28 mouse cellular contexts compared by ENCODE assay signal in genomic region chr9:45064421-45064820, GRCm38 (mm10). TPM values are rescaled to one million over a fixed set of nuclear protein-coding genes. Genes with fewer than 3 reads are reported as not detected.
DNase-seq lines count a peak whose midpoint lies in the region; ATAC-seq and TF ChIP-seq lines count a peak whose summit lies in the region.
"Had no signal": no experiment of that assay in that cellular context is flagged by ENCODE, and none has a peak within 500 bp of the region (broad histone marks: within the 10 kb centered on the region; RNA-seq: fewer than 3 reads in every experiment).

No protein-coding gene starts in this region.

- H3K4me2 ChIP-seq in liver, postnatal 0 days (ENCODE audit: low read depth, low read length), result no peak overlapping the region
- H3K4me2 ChIP-seq in liver, embryonic 11.5 days, result no peak overlapping the region
- no peak overlapping the region for H3K4me2 ChIP-seq in hindbrain, embryonic 16.5 days (ENCODE audit: low read length)
- H3K4me2 ChIP-seq: forebrain, embryonic 13.5 days; heart, embryonic 11.5 days; hindbrain, embryonic 12.5 days; hindbrain, embryonic 15.5 days had no signal

- 0 out of 2 replicates have a peak, but pooled peaks cover 3% of the 10 kb centered on the region for H3K36me3 ChIP-seq in liver, postnatal 0 days (replicated peaks; ENCODE audit: insufficient read depth, low read length)
- H3K36me3 ChIP-seq in liver, embryonic 11.5 days (ENCODE audit: control insufficient read depth, insufficient read depth, low read length), result no peaks in the 10 kb centered on the region
- H3K36me3 ChIP-seq in hindbrain, embryonic 16.5 days (ENCODE audit: control insufficient read depth, insufficient read depth, low read length), result no peaks in the 10 kb centered on the region
- H3K36me3 ChIP-seq: forebrain, embryonic 10.5 days; hindbrain, embryonic 12.5 days; hindbrain, embryonic 15.5 days had no signal

- H3K9me3 ChIP-seq in liver, postnatal 0 days (ENCODE audit: low read length), result no peaks in the 10 kb centered on the region
- H3K9me3 ChIP-seq in liver, embryonic 11.5 days (ENCODE audit: control insufficient read depth, low read length), result no peaks in the 10 kb centered on the region
- H3K9me3 ChIP-seq in hindbrain, embryonic 16.5 days (ENCODE audit: control insufficient read depth, low read length), result no peaks in the 10 kb centered on the region
- H3K9me3 ChIP-seq: forebrain, embryonic 10.5 days; forebrain, embryonic 13.5 days; hindbrain, embryonic 12.5 days; hindbrain, embryonic 15.5 days had no signal

- no peak for TF ChIP-seq CTCF in liver, postnatal 0 days (IDR thresholded peaks at IDR 0.05; ENCODE audit: low read depth)
- TF ChIP-seq CTCF in left cerebral cortex, adult 2 months (IDR thresholded peaks at IDR 0.05), result no peak

- peak overlapping the region; percentile 66 for H3K27ac ChIP-seq in liver, postnatal 0 days (ENCODE audit: low read depth)
- H3K27ac ChIP-seq in liver, embryonic 11.5 days (ENCODE audit: low read depth, low read length), result no peak overlapping the region
- H3K27ac ChIP-seq in hindbrain, embryonic 16.5 days (ENCODE audit: low read depth, low read length), result no peak overlapping the region
- no peak overlapping the region for H3K27ac ChIP-seq in left cerebral cortex, adult 2 months
- H3K27ac ChIP-seq: forebrain, embryonic 10.5 days; forebrain, embryonic 13.5 days; hindbrain, embryonic 12.5 days; hindbrain, embryonic 15.5 days had no signal

- no peak overlapping the region for H3K4me3 ChIP-seq in liver, postnatal 0 days (ENCODE audit: low read depth, low read length)
- H3K4me3 ChIP-seq in liver, embryonic 11.5 days (ENCODE audit: low read depth, low read length), result no peak overlapping the region
- no peak overlapping the region for H3K4me3 ChIP-seq in hindbrain, embryonic 16.5 days (ENCODE audit: low read length)
- H3K4me3 ChIP-seq in left cerebral cortex, adult 2 months, result no peak overlapping the region
- H3K4me3 ChIP-seq: forebrain, embryonic 10.5 days; forebrain, embryonic 13.5 days; hindbrain, embryonic 12.5 days; hindbrain, embryonic 15.5 days had no signal

- no peak overlapping the region for H3K9ac ChIP-seq in liver, postnatal 0 days (replicated peaks)
- no peak overlapping the region for H3K9ac ChIP-seq in liver, embryonic 11.5 days (ENCODE audit: low read depth, low read length)
- no peak overlapping the region for H3K9ac ChIP-seq in hindbrain, embryonic 16.5 days (ENCODE audit: low read depth, low read length)
- H3K9ac ChIP-seq: forebrain, embryonic 13.5 days; hindbrain, embryonic 12.5 days; hindbrain, embryonic 15.5 days had no signal

- peaks cover 8% of the 10 kb centered on the region; the same call in 1 of the 2 replicates for H3K4me1 ChIP-seq in liver, postnatal 0 days (ENCODE audit: insufficient read depth)
- no peaks in the 10 kb centered on the region for H3K4me1 ChIP-seq in liver, embryonic 11.5 days (replicated peaks; ENCODE audit: control insufficient read depth, insufficient read depth, low read length)
- no peaks in the 10 kb centered on the region for H3K4me1 ChIP-seq in hindbrain, embryonic 16.5 days (ENCODE audit: control insufficient read depth, insufficient read depth, low read depth, low read length)
- H3K4me1 ChIP-seq: forebrain, embryonic 10.5 days; forebrain, embryonic 13.5 days; hindbrain, embryonic 12.5 days; hindbrain, embryonic 15.5 days had no signal

- WGBS in liver, postnatal 0 days (ENCODE audit: insufficient replicate concordance), result 53% methylated on average over 6 of the region's 6 CpGs
- 80% methylated on average over 6 of the region's 6 CpGs for WGBS in liver, embryonic 11.5 days
- WGBS in hindbrain, embryonic 16.5 days, result 87% methylated on average over 6 of the region's 6 CpGs

- H3K27me3 ChIP-seq in liver, postnatal 0 days (ENCODE audit: insufficient read depth, low read length), result no peaks in the 10 kb centered on the region
- no peaks in the 10 kb centered on the region for H3K27me3 ChIP-seq in liver, embryonic 11.5 days (replicated peaks; ENCODE audit: control insufficient read depth, insufficient read depth, low read length)
- H3K27me3 ChIP-seq in hindbrain, embryonic 16.5 days (replicated peaks; ENCODE audit: control insufficient read depth, insufficient read depth, low read length), result peaks cover 5% of the 10 kb centered on the region; the same call in 1 of the 2 replicates
- H3K27me3 ChIP-seq: hindbrain, embryonic 15.5 days had no signal

- intact Hi-C loops in left cerebral cortex, adult 2 months (cut with DNase I), result no loop called here

- ATAC-seq in liver, postnatal 0 days, result peak; percentile 98
- ATAC-seq in liver, embryonic 11.5 days (replicated peaks; ENCODE audit: low FRiP score), result no peak
- ATAC-seq in megakaryocyte, adult 5-6 weeks (ENCODE audit: poor library complexity, severe bottlenecking), result peak; percentile 91
- peak; percentile 83 for ATAC-seq in neutrophil, adult 5-6 weeks (ENCODE audit: extremely low read depth, insufficient number of reproducible peaks, low FRiP score, poor library complexity, severe bottlenecking)
- ATAC-seq in hindbrain, embryonic 16.5 days, result no peak
- ATAC-seq: CD4-positive, CD25-positive, alpha-beta regulatory T cell, adult 4 months; forebrain, embryonic 13.5 days; forebrain, embryonic 16.5 days had no signal

- TF ChIP-seq EP300 in liver, postnatal 0 days (IDR thresholded peaks at IDR 0.05; ENCODE audit: low read depth), result peak; percentile 84

- peak; percentile 20 for DNase-seq in liver, postnatal 0 days
- DNase-seq in liver, embryonic 11.5 days (ENCODE audit: low spot score), result no peak
- DNase-seq in left cerebral cortex, adult 2 months (ENCODE audit: extremely low spot score in 1 of 2, low spot score in 2 of 2), result no peak
- DNase-seq: adrenal gland, adult 2 months; adrenal gland, postnatal 25 days; cerebellum, adult 18-20 months; cerebellum, adult 9-10 months; cerebellum, postnatal 14 days; gastrocnemius, postnatal 10 days; gastrocnemius, postnatal 36 days; heart, adult 11 months had no signal

RNA-seq across cellular contexts. Expression of gene Mpzl3, which starts 9.4 kb away (rescaled TPM):
- 0.99 and 1.4 TPM in 2 replicates for polyA plus RNA-seq in liver, postnatal 0 days (2015; fragmentation: Nextera tagmentation; extraction: Ambion mirVana)
- 1.0 and 1.3 TPM in 2 replicates for polyA plus RNA-seq in liver, embryonic 11.5 days (2014; fragmentation: Nextera tagmentation; extraction: Ambion mirVana)
- 2.0 and 2.5 TPM in 2 replicates for total RNA-seq in megakaryocyte, adult 5-6 weeks (2015)
- total RNA-seq in megakaryocyte, adult 5-6 weeks (2017), result 2.9 and 3.8 TPM in 2 replicates
- total RNA-seq in neutrophil, adult 5-6 weeks (2017), result 49.8 and 51.6 TPM in 2 replicates
- polyA plus RNA-seq in hindbrain, embryonic 16.5 days (2015; fragmentation: Nextera tagmentation; extraction: Ambion mirVana), result 1.0 and 1.2 TPM in 2 replicates
- total RNA-seq in left cerebral cortex, adult 2 months (2021), result 1 to 10 TPM; 3.9 to 5.0 TPM
- total RNA-seq: MEL had no signal

RNA-seq across cellular contexts. Expression of gene Jaml, which starts 14.6 kb away (rescaled TPM):
- 0.68 and 0.73 TPM in 2 replicates for polyA plus RNA-seq in liver, postnatal 0 days (2015; fragmentation: Nextera tagmentation; extraction: Ambion mirVana)
- 0.16 and 0.18 TPM in 2 replicates for polyA plus RNA-seq in liver, embryonic 11.5 days (2014; fragmentation: Nextera tagmentation; extraction: Ambion mirVana)
- total RNA-seq in megakaryocyte, adult 5-6 weeks (2015), result 11.7 and 13.9 TPM in 2 replicates
- total RNA-seq in megakaryocyte, adult 5-6 weeks (2017), result 25.1 and 27.0 TPM in 2 replicates
- total RNA-seq in neutrophil, adult 5-6 weeks (2017), result 282 and 323 TPM in 2 replicates
- 0.25 and 0.37 TPM in 2 replicates for polyA plus RNA-seq in hindbrain, embryonic 16.5 days (2015; fragmentation: Nextera tagmentation; extraction: Ambion mirVana)
- total RNA-seq in left cerebral cortex, adult 2 months (2021), result under 1 TPM; 0.41 to 0.98 TPM
- total RNA-seq: heart, adult 8-10 months; MEL had no signal
- polyA plus RNA-seq: C2C12; forebrain, embryonic 13.5 days; hindbrain, embryonic 12.5 days had no signal

RNA-seq across cellular contexts. Expression of gene Mpzl2, which starts 24.8 kb away (rescaled TPM):
- 13.7 and 15.7 TPM in 2 replicates for polyA plus RNA-seq in liver, postnatal 0 days (2015; fragmentation: Nextera tagmentation; extraction: Ambion mirVana)
- 6.4 and 6.5 TPM in 2 replicates for polyA plus RNA-seq in liver, embryonic 11.5 days (2014; fragmentation: Nextera tagmentation; extraction: Ambion mirVana)
- total RNA-seq in megakaryocyte, adult 5-6 weeks (2015), result not detected in 2 replicates
- total RNA-seq in megakaryocyte, adult 5-6 weeks (2017), result 0.04 TPM in 1 of 2 replicates, not detected in the other
- total RNA-seq in neutrophil, adult 5-6 weeks (2017), result 0.23 and 0.49 TPM in 2 replicates
- 2.5 and 3.0 TPM in 2 replicates for polyA plus RNA-seq in hindbrain, embryonic 16.5 days (2015; fragmentation: Nextera tagmentation; extraction: Ambion mirVana)
- total RNA-seq in left cerebral cortex, adult 2 months (2021), result 1 to 10 TPM; 1.2 to 1.9 TPM
- polyA plus RNA-seq: C2C12; forebrain, embryonic 13.5 days had no signal

RNA-seq across cellular contexts. Expression of gene Scn2b, which starts 53.2 kb away (rescaled TPM):
- 0.06 and 0.09 TPM in 2 replicates for polyA plus RNA-seq in liver, postnatal 0 days (2015; fragmentation: Nextera tagmentation; extraction: Ambion mirVana)
- polyA plus RNA-seq in liver, embryonic 11.5 days (2014; fragmentation: Nextera tagmentation; extraction: Ambion mirVana), result 1.9 and 2.3 TPM in 2 replicates
- 0.42 and 0.78 TPM in 2 replicates for total RNA-seq in megakaryocyte, adult 5-6 weeks (2015)
- total RNA-seq in megakaryocyte, adult 5-6 weeks (2017), result 0.95 and 0.98 TPM in 2 replicates
- 0.49 and 1.0 TPM in 2 replicates for total RNA-seq in neutrophil, adult 5-6 weeks (2017)
- 10.0 and 10.5 TPM in 2 replicates for polyA plus RNA-seq in hindbrain, embryonic 16.5 days (2015; fragmentation: Nextera tagmentation; extraction: Ambion mirVana)
- 100 to 1,000 TPM; 238 to 254 TPM for total RNA-seq in left cerebral cortex, adult 2 months (2021)
- total RNA-seq: hematopoietic stem cell, adult 5-6 weeks; MEL had no signal
- polyA plus RNA-seq: C2C12 had no signal

RNA-seq across cellular contexts. Expression of gene Cd3e, which starts 55.0 kb away (rescaled TPM):
- polyA plus RNA-seq in liver, postnatal 0 days (2015; fragmentation: Nextera tagmentation; extraction: Ambion mirVana), result not detected in 2 replicates
- not detected in 2 replicates for polyA plus RNA-seq in liver, embryonic 11.5 days (2014; fragmentation: Nextera tagmentation; extraction: Ambion mirVana)
- 3.5 and 5.8 TPM in 2 replicates for total RNA-seq in megakaryocyte, adult 5-6 weeks (2015)
- total RNA-seq in megakaryocyte, adult 5-6 weeks (2017), result 0.73 and 4.1 TPM in 2 replicates
- total RNA-seq in neutrophil, adult 5-6 weeks (2017), result 14.1 and 18.3 TPM in 2 replicates
- polyA plus RNA-seq in hindbrain, embryonic 16.5 days (2015; fragmentation: Nextera tagmentation; extraction: Ambion mirVana), result 0.15 and 0.19 TPM in 2 replicates
- total RNA-seq in left cerebral cortex, adult 2 months (2021), result not detected
- total RNA-seq: gastrocnemius, adult 18-20 months; gastrocnemius, postnatal 10 days; MEL had no signal
- polyA plus RNA-seq: C2C12; embryonic facial prominence, embryonic 11.5 days; forebrain, embryonic 10.5 days; forebrain, embryonic 13.5 days; forebrain, embryonic 16.5 days; heart, embryonic 11.5 days; heart, embryonic 14.5 days; hindbrain, embryonic 12.5 days had no signal

Comparison
In these comparisons a context has a peak if more than half of its experiments do, and no peak if none do; other contexts are left out.
1. ATAC-seq: peak in liver, postnatal 0 days (single experiment), megakaryocyte, adult 5-6 weeks (single experiment) and neutrophil, adult 5-6 weeks (single experiment); none in liver, embryonic 11.5 days (single experiment) and hindbrain, embryonic 16.5 days (single experiment).
2. RNA of gene Jaml, which starts 14.6 kb away (total RNA-seq): 282 to 323 TPM in neutrophil, adult 5-6 weeks; 11.7 to 27.0 TPM in megakaryocyte, adult 5-6 weeks and 0.41 to 0.98 TPM in left cerebral cortex, adult 2 months; every median in the first group is over 10 times any median in the second.